Mouse (Mus musculus): ENCODE data around the gene Mpp2. TPM values are rescaled to one million over a fixed set of nuclear protein-coding genes. Genes with fewer than 3 reads are reported as not detected.

Gene Mpp2
- polyA plus RNA-seq, 1 experiment from 2014 or later = 12.8 TPM

DNA sequence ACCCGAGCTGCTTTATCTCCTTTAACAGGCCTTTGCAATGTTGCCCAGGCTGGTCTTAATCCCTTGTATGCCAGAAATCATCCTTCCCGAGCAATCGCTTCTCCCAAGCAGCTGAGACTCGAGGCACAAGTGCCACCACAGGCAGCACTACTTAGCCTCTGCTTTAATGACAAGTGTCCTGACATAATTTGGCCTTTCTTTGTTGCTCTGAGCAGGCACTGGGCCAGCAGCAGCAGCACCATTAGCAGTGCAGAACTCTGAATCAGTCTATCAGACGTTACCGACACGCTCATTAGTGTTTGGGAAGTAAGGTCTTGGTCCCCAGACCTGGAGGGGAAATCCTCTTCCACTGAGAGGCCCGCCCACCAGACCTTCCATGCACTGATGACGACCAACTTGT is 68.6 kb downstream of the Mpp2 start:
- no peak overlapping the region for H3K27ac ChIP-seq (ENCODE audit: low read depth, low read length)
- no peak for ATAC-seq (replicated peaks; ENCODE audit: low FRiP score)
- no peak overlapping the region for H3K9ac ChIP-seq (ENCODE audit: low read depth, low read length)
- H3K4me1 ChIP-seq (replicated peaks; ENCODE audit: control insufficient read depth, insufficient read depth, low read length) = no peaks in the 10 kb centered on the region
- DNase-seq (ENCODE audit: low spot score) = no peak
- H3K4me2 ChIP-seq = no peak overlapping the region
- no peaks in the 10 kb centered on the region for H3K9me3 ChIP-seq (ENCODE audit: control insufficient read depth, low read length)
- H3K36me3 ChIP-seq (ENCODE audit: control insufficient read depth, insufficient read depth, low read length) = no peaks in the 10 kb centered on the region
- no peak overlapping the region for H3K4me3 ChIP-seq (ENCODE audit: low read depth, low read length)
- peaks cover 10% of the 10 kb centered on the region for H3K27me3 ChIP-seq (replicated peaks; ENCODE audit: control insufficient read depth, insufficient read depth, low read length)
- WGBS = 76% methylated on average over 9 of the region's 9 CpGs

DNA sequence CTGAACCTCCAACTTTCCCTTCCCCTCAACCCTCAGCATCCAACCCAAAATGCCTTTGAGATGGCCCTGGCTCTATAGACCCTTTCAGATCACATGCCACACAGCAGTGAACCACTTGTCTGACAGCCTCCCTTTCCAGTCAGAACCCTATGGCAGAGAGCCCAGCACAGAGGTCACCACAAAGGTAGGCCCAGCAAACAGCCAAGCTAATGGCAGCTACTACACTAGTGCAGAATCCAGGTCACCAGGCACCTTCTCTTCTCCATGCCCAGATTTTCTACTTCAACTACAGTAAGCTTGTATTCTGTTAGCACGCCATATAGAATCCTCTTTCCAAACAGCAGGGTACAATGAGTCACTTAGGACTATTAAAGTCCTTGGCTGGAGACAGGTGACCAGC is 72.2 kb downstream of the Mpp2 start:
- no peak overlapping the region for H3K9ac ChIP-seq (ENCODE audit: low read depth, low read length)
- ATAC-seq (replicated peaks; ENCODE audit: low FRiP score) = no peak
- no peaks in the 10 kb centered on the region; the same call in 1 of the 2 replicates for H3K27me3 ChIP-seq (replicated peaks; ENCODE audit: control insufficient read depth, insufficient read depth, low read length)
- WGBS = 86% methylated on average over 1 of the region's 1 CpGs
- H3K9me3 ChIP-seq (ENCODE audit: control insufficient read depth, low read length) = no peaks in the 10 kb centered on the region
- no peak overlapping the region for H3K4me3 ChIP-seq (ENCODE audit: low read depth, low read length)
- no peaks in the 10 kb centered on the region for H3K4me1 ChIP-seq (replicated peaks; ENCODE audit: control insufficient read depth, insufficient read depth, low read length)
- H3K36me3 ChIP-seq (ENCODE audit: control insufficient read depth, insufficient read depth, low read length) = no peaks in the 10 kb centered on the region
- H3K27ac ChIP-seq (ENCODE audit: low read depth, low read length) = no peak overlapping the region
- no peak overlapping the region for H3K4me2 ChIP-seq
- DNase-seq (ENCODE audit: low spot score) = no peak

DNA sequence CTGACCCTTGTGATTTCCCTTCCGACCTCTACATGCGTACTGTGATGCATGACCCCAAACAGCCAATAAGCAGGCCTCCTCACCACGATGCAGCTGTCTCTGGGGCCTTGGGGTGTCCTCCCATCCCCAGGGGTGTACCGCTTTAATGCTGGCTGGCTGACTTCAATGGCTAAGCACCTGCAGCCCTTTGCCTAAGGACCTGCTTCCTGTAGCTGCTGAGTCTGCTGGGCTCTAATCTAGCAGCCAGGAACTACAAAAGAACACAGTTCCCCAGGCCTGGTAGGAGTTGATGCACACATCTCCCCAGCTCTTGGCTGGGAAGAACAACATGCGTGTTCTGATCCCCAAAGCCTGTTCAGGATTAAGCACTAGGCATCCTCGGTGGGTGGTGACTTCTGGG is 72.8 kb downstream of the Mpp2 start:
- no peak overlapping the region for H3K27ac ChIP-seq (ENCODE audit: low read depth, low read length)
- no peak overlapping the region for H3K4me3 ChIP-seq (ENCODE audit: low read depth, low read length)
- no peaks in the 10 kb centered on the region for H3K9me3 ChIP-seq (ENCODE audit: control insufficient read depth, low read length)
- no peaks in the 10 kb centered on the region; the same call in 1 of the 2 replicates for H3K27me3 ChIP-seq (replicated peaks; ENCODE audit: control insufficient read depth, insufficient read depth, low read length)
- no peak for ATAC-seq (replicated peaks; ENCODE audit: low FRiP score)
- DNase-seq (ENCODE audit: low spot score) = no peak
- WGBS = 68% methylated on average over 6 of the region's 6 CpGs
- H3K4me2 ChIP-seq = no peak overlapping the region
- no peak overlapping the region for H3K9ac ChIP-seq (ENCODE audit: low read depth, low read length)
- H3K36me3 ChIP-seq (ENCODE audit: control insufficient read depth, insufficient read depth, low read length) = no peaks in the 10 kb centered on the region
- H3K4me1 ChIP-seq (replicated peaks; ENCODE audit: control insufficient read depth, insufficient read depth, low read length) = no peaks in the 10 kb centered on the region

DNA sequence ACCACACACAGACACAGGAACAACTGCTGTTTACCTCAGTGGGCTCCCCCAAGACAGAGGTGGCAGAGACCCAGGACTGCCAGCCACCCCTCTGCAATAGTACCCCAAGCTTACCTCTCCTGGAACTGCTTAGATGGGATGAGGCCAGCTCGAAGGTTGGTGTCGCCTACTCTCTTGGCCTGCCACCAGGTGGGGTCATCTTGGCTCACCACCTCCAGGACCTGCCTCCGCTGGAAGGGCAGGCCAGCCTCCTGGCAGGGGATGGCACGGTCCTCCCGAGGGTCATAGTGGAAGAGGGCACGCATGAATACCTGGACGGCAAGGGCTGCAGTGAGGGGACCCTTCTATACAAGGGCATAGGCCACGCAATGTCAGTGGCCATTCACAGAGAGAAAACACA is 75.1 kb downstream of the Mpp2 start:
- DNase-seq (ENCODE audit: low spot score) (no peak), ATAC-seq (replicated peaks; ENCODE audit: low FRiP score) (no peak)
- 82% methylated on average over 8 of the region's 8 CpGs for WGBS
- Histone ChIP-seq H3K4me2 (no peak overlapping the region), H3K4me3 (ENCODE audit: low read depth, low read length) (no peak overlapping the region), H3K27me3 (replicated peaks; ENCODE audit: control insufficient read depth, insufficient read depth, low read length) (no peaks in the 10 kb centered on the region), H3K27ac (ENCODE audit: low read depth, low read length) (no peak overlapping the region), H3K9me3 (ENCODE audit: control insufficient read depth, low read length) (no peaks in the 10 kb centered on the region), H3K4me1 (replicated peaks; ENCODE audit: control insufficient read depth, insufficient read depth, low read length) (no peaks in the 10 kb centered on the region), H3K36me3 (ENCODE audit: control insufficient read depth, insufficient read depth, low read length) (no peaks in the 10 kb centered on the region), H3K9ac (ENCODE audit: low read depth, low read length) (no peak overlapping the region)

DNA sequence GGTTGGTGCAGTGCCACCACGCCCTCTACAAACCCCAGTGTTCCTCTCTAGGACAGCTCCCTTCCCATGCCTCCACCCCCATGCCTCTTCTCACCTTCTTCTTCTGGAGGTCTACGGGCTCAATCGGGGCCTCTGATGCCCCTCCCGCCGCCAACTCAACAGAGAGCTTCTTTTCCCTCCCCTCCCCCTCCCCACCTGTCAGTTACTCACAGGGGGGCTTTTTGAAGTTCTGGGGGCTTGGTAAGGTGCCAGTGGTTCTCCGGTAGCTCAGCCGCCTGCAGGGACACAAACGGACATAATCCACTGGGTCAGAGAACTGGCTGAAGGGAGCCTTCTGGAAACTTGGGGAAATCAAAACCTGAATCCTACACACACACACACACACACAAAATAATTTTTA is 76.8 kb downstream of the Mpp2 start:
- Histone ChIP-seq H3K36me3 (ENCODE audit: control insufficient read depth, insufficient read depth, low read length) (no peaks in the 10 kb centered on the region), H3K4me3 (ENCODE audit: low read depth, low read length) (no peak overlapping the region), H3K4me1 (replicated peaks; ENCODE audit: control insufficient read depth, insufficient read depth, low read length) (no peaks in the 10 kb centered on the region), H3K4me2 (no peak overlapping the region), H3K9me3 (ENCODE audit: control insufficient read depth, low read length) (no peaks in the 10 kb centered on the region), H3K27ac (ENCODE audit: low read depth, low read length) (no peak overlapping the region), H3K27me3 (replicated peaks; ENCODE audit: control insufficient read depth, insufficient read depth, low read length) (no peaks in the 10 kb centered on the region), H3K9ac (ENCODE audit: low read depth, low read length) (no peak overlapping the region)
- 71% methylated on average over 8 of the region's 8 CpGs for WGBS
- ATAC-seq (replicated peaks; ENCODE audit: low FRiP score) (no peak), DNase-seq (ENCODE audit: low spot score) (no peak)

DNA sequence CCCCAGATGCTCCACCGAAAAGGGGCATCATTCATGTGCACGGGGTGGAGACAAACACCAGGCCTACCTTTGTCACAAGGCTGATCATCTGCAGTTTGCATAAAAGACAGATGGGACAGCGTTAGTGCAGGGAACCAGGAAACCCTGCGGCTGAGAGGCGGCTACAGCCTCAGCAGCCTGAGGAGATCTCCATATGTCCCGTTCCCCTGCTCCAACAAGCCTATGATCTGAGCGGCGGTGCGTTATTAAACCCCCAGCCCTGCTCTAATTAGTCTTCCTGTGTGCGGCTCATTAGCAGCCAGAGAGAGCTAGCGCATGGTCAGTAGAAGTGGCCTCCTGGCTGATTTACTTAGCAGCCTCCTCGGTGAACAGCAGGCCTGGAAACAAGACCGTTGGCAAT is 78.2 kb downstream of the Mpp2 start:
- Histone ChIP-seq H3K36me3 (ENCODE audit: control insufficient read depth, insufficient read depth, low read length) (no peaks in the 10 kb centered on the region), H3K9me3 (ENCODE audit: control insufficient read depth, low read length) (no peaks in the 10 kb centered on the region), H3K4me3 (ENCODE audit: low read depth, low read length) (no peak overlapping the region), H3K27me3 (replicated peaks; ENCODE audit: control insufficient read depth, insufficient read depth, low read length) (no peaks in the 10 kb centered on the region), H3K4me1 (replicated peaks; ENCODE audit: control insufficient read depth, insufficient read depth, low read length) (no peaks in the 10 kb centered on the region), H3K27ac (ENCODE audit: low read depth, low read length) (no peak overlapping the region), H3K4me2 (no peak overlapping the region), H3K9ac (ENCODE audit: low read depth, low read length) (no peak overlapping the region)
- 80% methylated on average over 13 of the region's 13 CpGs for WGBS
- DNase-seq (ENCODE audit: low spot score) (no peak), ATAC-seq (replicated peaks; ENCODE audit: low FRiP score) (no peak)

DNA sequence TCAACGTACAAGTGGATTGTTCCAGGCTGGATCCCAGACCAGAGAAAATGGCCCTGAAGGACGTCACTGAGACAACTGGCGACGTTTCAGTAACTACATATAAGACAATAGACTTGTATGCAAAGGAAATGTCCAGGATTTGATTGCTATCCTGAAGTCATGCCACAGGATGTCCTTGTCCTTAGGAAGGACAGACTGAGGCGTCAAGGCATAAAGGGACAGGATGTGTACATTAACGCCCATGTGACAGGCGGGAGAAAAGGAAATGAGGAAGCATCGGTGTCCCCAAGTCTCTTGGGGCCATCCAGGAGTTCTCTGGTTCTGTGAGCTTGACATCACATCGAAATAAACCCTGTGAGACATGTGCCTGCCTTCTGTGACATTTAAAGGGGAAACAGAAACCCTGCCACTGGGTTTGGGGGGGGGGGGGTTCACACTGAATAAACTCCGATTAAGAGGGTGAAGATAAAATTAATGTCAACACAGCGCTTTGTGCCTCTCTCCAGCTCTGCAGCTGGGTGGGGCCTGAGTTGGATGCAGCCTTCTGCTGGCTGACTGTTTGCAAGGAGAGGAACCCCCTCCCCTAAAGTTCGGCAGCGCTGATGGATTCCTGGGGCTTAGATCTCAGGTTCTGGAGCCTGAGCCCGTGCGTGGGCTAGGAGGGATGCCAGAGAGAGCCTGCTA is 79.2 kb downstream of the Mpp2 start:
- WGBS = 65% methylated on average over 15 of the region's 15 CpGs
- Histone ChIP-seq H3K9ac (ENCODE audit: low read depth, low read length) (no peak overlapping the region), H3K4me3 (ENCODE audit: low read depth, low read length) (no peak overlapping the region), H3K27ac (ENCODE audit: low read depth, low read length) (no peak overlapping the region), H3K9me3 (ENCODE audit: control insufficient read depth, low read length) (no peaks in the 10 kb centered on the region), H3K4me1 (replicated peaks; ENCODE audit: control insufficient read depth, insufficient read depth, low read length) (no peaks in the 10 kb centered on the region), H3K36me3 (ENCODE audit: control insufficient read depth, insufficient read depth, low read length) (no peaks in the 10 kb centered on the region), H3K27me3 (replicated peaks; ENCODE audit: control insufficient read depth, insufficient read depth, low read length) (no peaks in the 10 kb centered on the region), H3K4me2 (no peak overlapping the region)
- no peak for ATAC-seq (replicated peaks; ENCODE audit: low FRiP score)
- no peak for DNase-seq (ENCODE audit: low spot score)

- Histone ChIP-seq H3K9ac (ENCODE audit: low read depth, low read length) (no peak overlapping the region), H3K27ac (ENCODE audit: low read depth, low read length) (no peak overlapping the region), H3K27me3 (replicated peaks; ENCODE audit: control insufficient read depth, insufficient read depth, low read length) (no peaks in the 10 kb centered on the region), H3K4me3 (ENCODE audit: low read depth, low read length) (no peak overlapping the region), H3K36me3 (ENCODE audit: control insufficient read depth, insufficient read depth, low read length) (no peaks in the 10 kb centered on the region), H3K4me1 (replicated peaks; ENCODE audit: control insufficient read depth, insufficient read depth, low read length) (no peaks in the 10 kb centered on the region), H3K4me2 (no peak overlapping the region), H3K9me3 (ENCODE audit: control insufficient read depth, low read length) (no peaks in the 10 kb centered on the region)
- DNase-seq (ENCODE audit: low spot score) (no peak), ATAC-seq (replicated peaks; ENCODE audit: low FRiP score) (no peak)
- 82% methylated on average over 8 of the region's 8 CpGs for WGBS
Observed at GRCm38 (mm10) chr11:102008372-102008771, 79.9 kb downstream of the Mpp2 start.
